26 mouse cellular contexts compared by ENCODE assay signal in genomic region chr17:67927864-67928263, GRCm38 (mm10).
DNase-seq lines count a peak whose midpoint lies in the region; ATAC-seq and TF ChIP-seq lines count a peak whose summit lies in the region.
"Had no signal": no experiment of that assay in that cellular context is flagged by ENCODE, and none has a peak within 500 bp of the region (broad histone marks: within the 10 kb centered on the region; RNA-seq: fewer than 3 reads in every experiment).

No protein-coding gene starts in this region.

- TF ChIP-seq CTCF in lung, postnatal 0 days (IDR thresholded peaks at IDR 0.05), result no peak

- intact Hi-C loops in heart, postnatal 10 days (cut with DNase I), result no loop called here

- no peaks in the 10 kb centered on the region for H3K27me3 ChIP-seq in kidney, embryonic 16.5 days (ENCODE audit: insufficient read depth, low read length)
- no peaks in the 10 kb centered on the region for H3K27me3 ChIP-seq in lung, postnatal 0 days (replicated peaks; ENCODE audit: insufficient read depth, low read length)
- H3K27me3 ChIP-seq: CH12.LX; embryonic facial prominence, embryonic 12.5 days; forebrain, embryonic 12.5 days; forebrain, embryonic 15.5 days; hindbrain, embryonic 13.5 days; intestine, embryonic 15.5 days; Patski had no signal

- no peaks in the 10 kb centered on the region for H3K36me3 ChIP-seq in kidney, embryonic 16.5 days (ENCODE audit: insufficient read depth, low read length)
- H3K36me3 ChIP-seq in lung, postnatal 0 days (ENCODE audit: insufficient read depth, low read length), result no peaks in the 10 kb centered on the region
- H3K36me3 ChIP-seq: forebrain, embryonic 12.5 days; forebrain, embryonic 15.5 days; G1E; hindbrain, embryonic 13.5 days; intestine, embryonic 15.5 days had no signal

- no peaks in the 10 kb centered on the region for H3K9me3 ChIP-seq in kidney, embryonic 16.5 days (ENCODE audit: low read length)
- no peaks in the 10 kb centered on the region for H3K9me3 ChIP-seq in lung, postnatal 0 days (ENCODE audit: low read length)
- H3K9me3 ChIP-seq: embryonic facial prominence, embryonic 12.5 days; forebrain, embryonic 12.5 days; forebrain, embryonic 15.5 days; hindbrain, embryonic 10.5 days; hindbrain, embryonic 13.5 days; intestine, embryonic 15.5 days had no signal

- H3K9ac ChIP-seq in kidney, embryonic 16.5 days (replicated peaks; ENCODE audit: low read length), result no peak overlapping the region
- H3K9ac ChIP-seq in lung, postnatal 0 days (replicated peaks; ENCODE audit: low read depth), result no peak overlapping the region
- H3K9ac ChIP-seq: embryonic facial prominence, embryonic 12.5 days; forebrain, embryonic 12.5 days; forebrain, embryonic 15.5 days; hindbrain, embryonic 13.5 days; intestine, embryonic 15.5 days had no signal

- 93% methylated on average over 8 of the region's 8 CpGs for WGBS in kidney, embryonic 16.5 days
- 76% methylated on average over 8 of the region's 8 CpGs for WGBS in lung, postnatal 0 days

- ATAC-seq in kidney, embryonic 16.5 days (ENCODE audit: low FRiP score, low TSS enrichment), result no peak
- peak; percentile 83 for ATAC-seq in lung, postnatal 0 days
- ATAC-seq: forebrain, embryonic 15.5 days; hindbrain, embryonic 16.5 days; intestine, embryonic 15.5 days; Patski had no signal

- no peak overlapping the region for H3K4me3 ChIP-seq in kidney, embryonic 16.5 days (ENCODE audit: low read length)
- H3K4me3 ChIP-seq in lung, postnatal 0 days (ENCODE audit: low read depth, low read length), result no peak overlapping the region
- H3K4me3 ChIP-seq: embryonic facial prominence, embryonic 12.5 days; erythroblast, embryonic 14.5 days; forebrain, embryonic 12.5 days; forebrain, embryonic 15.5 days; hindbrain, embryonic 10.5 days; hindbrain, embryonic 13.5 days; intestine, embryonic 15.5 days had no signal

- peak overlapping the region; percentile 8; the same call in 1 of the 2 replicates for H3K27ac ChIP-seq in kidney, embryonic 16.5 days (ENCODE audit: low read length)
- peak overlapping the region; percentile 66 for H3K27ac ChIP-seq in lung, postnatal 0 days (ENCODE audit: low read length)
- H3K27ac ChIP-seq: embryonic facial prominence, embryonic 12.5 days; forebrain, embryonic 12.5 days; forebrain, embryonic 15.5 days; hindbrain, embryonic 10.5 days; hindbrain, embryonic 13.5 days had no signal

- peak; percentile 43 for DNase-seq in heart, adult 11 months
- no peak for DNase-seq in heart, postnatal 10 days
- DNase-seq in kidney, postnatal 10 days, result no peak
- peak; percentile 30 for DNase-seq in lung, postnatal 0 days (ENCODE audit: low spot score)
- DNase-seq in lung, postnatal 10 days, result no peak
- DNase-seq: adrenal gland, postnatal 10 days; adrenal gland, postnatal 36 days; B cell, adult 2 months; cerebellum, adult 18-20 months; cerebellum, adult 9-10 months; cerebellum, postnatal 14 days; gastrocnemius, postnatal 25 days; heart, postnatal 36 days had no signal

- no peak overlapping the region for H3K4me2 ChIP-seq in kidney, embryonic 16.5 days (replicated peaks; ENCODE audit: low read depth, low read length)
- no peak overlapping the region for H3K4me2 ChIP-seq in lung, postnatal 0 days (replicated peaks; ENCODE audit: low read depth, low read length)
- H3K4me2 ChIP-seq: embryonic facial prominence, embryonic 12.5 days; forebrain, embryonic 12.5 days; forebrain, embryonic 15.5 days; heart, embryonic 11.5 days; hindbrain, embryonic 13.5 days; intestine, embryonic 15.5 days had no signal

- H3K4me1 ChIP-seq in kidney, embryonic 16.5 days (ENCODE audit: insufficient read depth, low read length), result 0 out of 2 replicates have a peak, but pooled peaks cover 11% of the 10 kb centered on the region
- H3K4me1 ChIP-seq in lung, postnatal 0 days (ENCODE audit: insufficient read depth, low read depth, low read length), result peaks cover 4% of the 10 kb centered on the region; the same call in 1 of the 2 replicates
- H3K4me1 ChIP-seq: forebrain, embryonic 12.5 days; forebrain, embryonic 15.5 days; hindbrain, embryonic 10.5 days; hindbrain, embryonic 13.5 days; intestine, embryonic 15.5 days had no signal

- TF ChIP-seq EP300 in lung, postnatal 0 days (IDR thresholded peaks at IDR 0.05), result peak; percentile 97

Comparison
In these comparisons a context has a peak if more than half of its experiments do, and no peak if none do; other contexts are left out.
1. DNase-seq: peak in heart, adult 11 months (single experiment) and lung, postnatal 0 days (single experiment); none in heart, postnatal 10 days (0 of 2), kidney, postnatal 10 days (single experiment) and lung, postnatal 10 days (single experiment).